Mouse (Mus musculus): ENCODE measurements at regions not wholly inside any gene's neighbourhood (a gene's known extent, or its start where the extent isn't known, plus 50 kb on each side); places are given as distances from the start of the nearest gene placed in this dataset.
"Not testable (repeated sequence)": the region's sequence is repeated elsewhere in the genome, so short reads cannot be mapped to it uniquely, and the experiment has no call there.

DNA sequence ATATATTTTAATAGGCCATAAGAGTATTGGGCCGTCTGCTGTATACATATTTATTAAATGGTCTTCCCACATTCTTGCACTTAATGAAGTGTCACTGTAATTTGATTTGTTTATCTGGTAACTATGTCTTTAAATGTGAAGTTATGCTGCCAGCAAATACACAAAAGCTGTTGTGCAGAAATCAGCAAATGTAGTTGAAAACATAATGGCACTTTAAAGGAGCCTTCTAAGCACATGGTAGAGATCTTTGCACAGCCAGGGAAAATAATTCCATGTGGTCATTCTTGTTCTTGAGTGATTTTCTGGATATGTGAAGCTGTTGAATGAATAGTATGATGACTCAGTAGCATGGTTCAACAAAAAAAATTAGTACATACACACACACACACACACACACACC is 164.4 kb upstream of the Meox2 start:
- no peak for DNase-seq

DNA sequence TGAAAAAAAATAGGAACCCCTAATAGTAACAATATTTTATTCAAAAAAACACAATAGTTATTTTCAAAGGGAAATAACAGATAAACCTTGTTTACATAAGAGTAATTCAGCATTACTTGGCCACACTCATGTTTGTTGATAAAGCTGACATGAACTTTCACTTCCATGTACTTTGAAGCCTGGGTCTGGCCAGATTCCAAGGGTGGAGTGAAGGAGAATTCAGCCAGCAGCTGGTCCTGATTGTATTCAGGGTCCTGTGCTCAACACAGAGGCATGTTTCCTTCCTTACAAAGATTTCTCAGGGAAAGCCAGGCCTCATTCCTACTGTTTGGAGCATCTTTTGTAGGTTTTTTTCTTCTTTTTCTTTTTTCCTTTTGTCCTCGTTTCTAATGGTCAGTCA is 162.4 kb upstream of the Meox2 start:
- DNase-seq: no peak

DNA sequence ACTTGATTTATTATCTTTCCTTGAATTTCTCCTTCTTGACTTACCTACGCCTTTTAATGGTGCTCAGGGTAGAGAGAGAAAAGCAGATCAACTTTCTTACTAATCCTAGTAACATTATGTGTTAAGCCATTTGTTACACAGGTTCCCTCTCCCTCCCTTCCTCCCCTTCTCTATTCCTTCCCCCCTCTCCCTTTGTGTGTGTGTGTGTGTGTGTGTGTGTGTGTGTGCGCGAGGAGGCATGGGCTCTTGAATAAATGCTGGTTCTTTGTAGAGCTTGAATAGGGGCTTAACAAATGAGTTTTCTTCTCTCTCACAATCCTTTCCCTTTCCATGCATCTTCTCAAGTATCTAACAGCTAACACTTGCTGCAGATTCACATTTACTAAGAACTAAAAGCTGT is 160.4 kb upstream of the Meox2 start:
- DNase-seq: no peak

DNA sequence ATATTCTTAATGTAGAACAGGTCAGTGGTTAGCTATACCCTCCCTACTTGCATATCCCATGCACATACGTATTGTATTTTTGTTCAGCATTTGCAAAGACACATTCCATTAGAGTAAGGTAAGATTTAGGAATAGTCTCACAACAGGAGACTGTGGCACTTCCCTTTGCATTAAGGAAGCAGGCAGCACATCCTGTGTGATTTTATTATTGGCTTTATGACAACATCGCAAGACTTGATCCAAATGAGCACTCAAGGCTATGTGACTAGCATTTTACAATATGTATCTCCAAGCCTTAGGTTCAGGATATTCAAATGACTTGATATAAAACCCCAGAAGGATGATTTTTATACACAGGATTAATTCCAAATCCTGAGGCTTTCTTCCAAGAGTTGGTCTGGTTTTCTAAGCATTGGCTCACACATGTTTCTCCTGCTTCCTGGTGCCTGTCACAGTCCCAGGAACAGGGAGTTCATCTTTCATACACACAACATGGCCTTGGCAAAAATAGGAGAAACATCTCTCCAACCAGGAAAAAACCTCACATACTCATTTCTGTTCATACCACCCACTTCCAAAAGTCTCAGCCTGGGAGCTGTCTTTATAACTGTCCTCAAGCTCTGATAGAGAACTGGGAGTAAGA is 159.1 kb upstream of the Meox2 start:
- no peak for DNase-seq

DNA sequence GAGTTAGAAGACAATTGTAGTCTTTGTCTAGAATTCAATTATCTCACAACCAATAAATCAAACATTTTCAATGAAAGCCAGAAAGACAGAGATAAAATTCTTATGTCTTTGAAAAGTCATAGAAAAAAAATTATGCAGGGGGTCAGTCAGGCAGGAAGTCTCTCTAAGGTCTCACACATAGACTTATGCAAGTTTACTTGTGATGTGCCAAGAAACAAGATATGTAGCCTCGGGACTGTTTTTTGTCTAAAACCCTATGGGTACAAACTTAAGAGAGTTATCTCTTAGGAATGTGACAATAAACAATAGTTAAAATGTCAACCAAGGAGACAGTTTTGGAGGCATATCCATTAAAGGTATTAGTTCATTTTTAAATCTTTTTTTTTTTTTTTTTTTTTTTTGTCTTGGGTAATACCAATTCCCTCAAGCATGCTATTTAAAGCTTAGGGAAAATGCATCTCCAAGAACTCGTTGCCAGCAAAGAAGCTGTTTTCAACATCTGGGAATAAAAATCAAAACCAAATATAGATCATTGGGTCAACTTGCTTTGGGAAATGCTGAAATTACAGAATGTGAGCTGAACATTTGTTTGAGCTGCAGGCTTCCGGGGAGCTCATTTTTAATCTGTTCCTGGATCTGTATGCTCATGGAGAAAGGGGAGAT is 133.8 kb upstream of the Meox2 start:
- no peak for DNase-seq

DNA sequence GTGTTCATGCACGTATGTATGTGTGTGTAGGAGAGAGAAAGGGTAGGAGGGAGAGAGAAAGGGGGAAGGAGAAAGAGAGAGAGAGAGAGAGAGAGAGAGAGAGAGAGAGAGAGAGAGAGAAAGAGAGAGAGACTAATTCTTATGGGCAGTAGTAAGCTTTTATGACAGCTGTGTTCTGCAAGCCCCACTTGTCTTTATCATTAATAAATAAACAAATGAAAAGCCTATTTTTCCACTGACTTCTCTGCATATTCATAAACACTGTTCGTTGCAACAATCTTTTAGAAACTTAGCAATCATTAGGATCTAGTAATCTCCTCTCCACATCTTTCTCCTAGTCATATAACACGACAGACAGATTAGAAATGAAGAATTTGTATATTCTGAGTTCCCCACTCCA is 131.2 kb upstream of the Meox2 start:
- DNase-seq: no peak

DNA sequence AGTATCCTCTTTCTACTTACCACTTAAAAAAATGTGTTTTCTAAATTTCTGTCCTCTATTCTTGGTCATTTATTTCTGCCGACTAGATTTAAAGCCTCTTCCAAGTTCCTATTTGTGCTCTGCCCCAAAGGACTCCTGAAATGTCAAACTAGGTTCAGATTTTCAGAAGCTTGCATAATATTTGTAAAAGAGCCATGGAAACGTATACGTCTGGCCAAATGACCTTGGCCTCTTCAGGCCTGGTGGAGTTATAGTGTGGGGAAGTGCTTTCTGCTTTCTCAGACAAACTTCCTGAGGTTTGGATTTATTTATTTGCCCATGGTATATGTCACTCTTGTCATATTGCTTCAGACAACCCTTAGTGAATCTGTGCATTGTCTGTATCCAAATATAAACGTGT is 117.2 kb upstream of the Meox2 start:
- no peak for DNase-seq

DNA sequence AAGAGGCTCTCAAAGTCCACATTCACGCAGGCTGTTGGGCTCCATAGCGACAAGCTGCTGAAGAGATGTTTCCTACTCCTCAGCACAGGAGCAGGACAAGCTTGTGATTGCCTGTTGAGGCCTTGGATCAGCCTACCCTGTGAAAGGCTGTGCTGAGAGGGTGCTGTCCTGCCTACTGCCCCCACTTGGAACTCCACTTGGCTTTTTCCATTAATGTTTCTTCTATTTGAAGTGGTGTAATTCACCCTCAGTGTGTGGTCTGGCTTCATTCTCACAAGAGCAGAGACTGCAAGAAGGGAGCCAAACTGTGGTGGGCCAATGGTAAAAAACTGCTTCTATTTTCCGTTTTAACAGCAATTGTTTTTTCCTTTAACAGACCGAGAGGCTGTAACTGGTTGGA is 116.4 kb upstream of the Meox2 start:
- DNase-seq: no peak

DNA sequence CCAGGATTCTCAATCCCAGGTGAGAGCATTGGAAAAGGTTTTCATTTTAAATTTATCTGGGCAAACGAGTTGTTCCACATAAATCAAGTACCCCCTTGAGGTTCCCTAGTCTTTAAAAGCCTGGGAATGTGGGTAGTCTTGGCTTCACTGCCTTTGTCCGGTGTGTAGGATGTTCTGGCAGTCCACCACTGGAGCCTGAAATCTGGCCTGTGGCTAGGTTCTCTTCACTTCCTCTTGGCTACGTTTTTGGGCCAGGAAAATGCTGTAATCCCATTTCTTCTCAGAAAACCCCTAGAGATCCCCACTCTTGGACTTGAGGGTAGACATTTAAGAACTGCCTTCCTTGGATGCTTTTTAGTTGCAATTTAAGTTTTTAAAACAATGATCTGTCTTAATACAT is 106.9 kb upstream of the Meox2 start:
- no peak for DNase-seq

DNA sequence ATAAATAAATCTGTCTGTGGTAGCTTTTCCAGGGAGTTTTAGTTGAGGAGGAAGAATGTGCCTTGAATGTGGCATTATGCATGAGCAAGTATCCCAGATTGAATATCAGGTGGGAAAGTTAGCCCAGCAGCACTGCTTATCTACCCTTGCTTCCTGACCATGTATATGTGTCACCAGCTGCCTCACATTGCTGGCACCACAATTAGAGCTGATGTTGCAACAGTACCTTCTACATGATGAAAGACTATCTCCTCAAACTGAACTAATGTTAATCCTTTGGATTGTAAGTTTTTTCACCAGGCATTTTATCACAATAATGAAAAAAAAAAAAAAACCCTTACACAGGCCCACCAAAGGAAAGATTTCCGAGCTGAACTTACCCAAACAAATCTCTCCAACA is 103.1 kb upstream of the Meox2 start:
- DNase-seq: no peak

DNA sequence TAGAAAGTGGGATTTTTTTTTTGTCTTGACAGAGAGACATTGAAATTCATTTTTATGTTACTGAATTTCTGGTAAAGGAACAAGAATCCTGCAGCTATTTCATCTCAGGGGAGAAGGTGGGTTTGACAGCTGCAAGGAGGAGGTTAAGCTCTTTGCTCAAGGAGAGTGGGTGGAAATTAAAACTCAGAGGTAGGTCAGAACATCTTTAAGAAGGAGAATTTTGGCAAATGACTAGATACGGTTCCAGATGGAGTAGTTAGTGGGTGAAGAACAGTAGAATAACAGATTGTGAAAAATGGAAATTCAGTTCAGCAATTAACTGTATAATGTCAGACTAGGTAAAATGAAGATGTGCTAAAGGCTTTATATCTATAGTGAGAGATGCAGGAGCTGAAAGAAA is 98.0 kb upstream of the Meox2 start:
- no peak for DNase-seq

DNA sequence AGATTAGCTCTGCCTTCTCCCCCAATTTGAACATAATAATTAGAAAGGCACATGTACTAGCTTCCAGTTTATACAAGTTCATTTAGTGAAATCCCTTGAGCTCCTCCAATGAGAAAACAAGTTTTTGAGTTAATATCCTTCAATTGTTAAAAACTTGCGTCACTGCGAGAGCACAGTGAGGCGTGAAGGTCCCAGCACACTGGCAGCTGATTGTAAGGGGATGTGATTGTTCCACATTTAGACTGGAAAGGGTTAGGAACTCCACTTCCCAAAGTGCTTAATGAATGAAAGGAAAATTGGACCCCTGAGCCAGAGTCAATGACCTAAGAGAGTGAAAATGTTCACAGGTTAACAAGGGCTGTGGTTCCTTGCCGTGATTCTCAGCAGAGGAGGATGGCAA is 93.9 kb upstream of the Meox2 start:
- DNase-seq: no peak

DNA sequence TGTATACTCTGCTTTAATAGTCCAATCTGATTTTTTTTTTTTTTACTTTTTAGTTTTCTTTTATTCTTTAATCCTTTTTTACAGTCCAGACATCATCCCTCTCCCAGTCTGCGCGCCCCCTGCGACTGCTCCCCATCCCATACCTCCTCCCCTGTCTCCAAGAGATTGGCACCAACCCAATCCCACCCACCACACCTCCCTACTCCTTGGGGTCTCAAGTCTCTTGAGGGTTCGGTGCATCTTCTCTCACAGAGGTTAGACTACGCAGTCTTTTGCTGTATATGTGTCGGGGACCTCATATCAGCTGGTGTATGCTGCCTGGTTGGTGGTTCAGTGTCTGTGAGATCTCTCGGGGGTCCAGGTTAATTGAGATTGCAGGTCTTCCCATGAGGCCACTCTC is 93.4 kb upstream of the Meox2 start:
- DNase-seq: not testable (repeated sequence)

DNA sequence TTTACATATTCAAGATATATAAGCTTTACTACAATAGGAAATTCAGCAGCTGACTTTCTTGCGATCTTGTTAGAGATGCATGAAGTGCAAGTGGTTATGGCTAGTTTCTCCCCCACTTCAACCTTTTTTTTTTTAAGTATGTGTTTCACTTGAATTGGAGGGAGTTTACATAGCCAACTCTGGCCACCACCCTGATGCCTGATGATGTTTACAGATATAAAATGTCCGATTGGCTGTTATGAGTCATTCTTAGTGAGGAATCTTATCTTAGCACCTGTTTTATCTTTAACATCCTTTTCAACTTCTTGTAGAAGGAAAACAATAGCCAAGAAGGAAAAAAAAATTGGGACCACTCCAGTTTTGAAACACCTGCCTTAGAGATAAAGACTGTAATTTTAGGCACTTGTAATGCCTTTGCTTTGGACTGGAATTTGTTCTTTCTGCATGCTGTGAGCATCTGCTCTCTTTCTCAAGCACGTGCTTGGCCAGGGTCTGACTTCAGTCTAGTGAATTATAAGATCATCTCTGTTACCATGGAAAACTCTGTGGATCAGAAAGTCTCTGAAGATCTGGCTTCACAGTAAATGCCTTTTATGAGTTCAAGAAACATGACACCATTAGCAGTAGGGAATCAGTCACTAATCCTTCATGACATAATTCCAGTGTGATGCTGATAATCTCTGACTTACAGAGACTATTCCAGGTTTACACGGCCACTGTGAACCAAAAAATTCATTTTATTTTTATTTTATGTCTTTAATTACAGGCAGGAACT is 92.7 kb upstream of the Meox2 start:
- DNase-seq: peak; percentile 9

DNA sequence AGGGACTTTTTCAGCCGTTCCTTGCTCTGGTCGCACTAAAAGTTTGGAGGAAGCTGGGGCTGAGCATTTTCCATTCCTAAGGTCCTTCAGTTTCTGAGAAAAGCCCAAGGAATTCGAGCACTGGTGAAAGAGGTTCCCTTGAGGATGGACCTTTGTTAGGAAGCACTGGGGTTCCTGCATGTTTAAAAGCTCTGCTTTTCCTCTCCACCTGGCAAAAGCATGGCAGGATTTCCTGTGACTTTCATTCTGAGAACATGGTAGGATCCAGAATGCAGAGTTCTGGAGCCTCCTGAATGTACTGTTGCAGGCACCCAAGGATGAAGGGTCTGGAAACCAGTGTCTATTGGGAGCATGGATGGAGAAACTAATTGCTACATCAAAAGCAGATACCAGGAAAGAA is 61.1 kb upstream of the Meox2 start:
- no peak for DNase-seq

DNA sequence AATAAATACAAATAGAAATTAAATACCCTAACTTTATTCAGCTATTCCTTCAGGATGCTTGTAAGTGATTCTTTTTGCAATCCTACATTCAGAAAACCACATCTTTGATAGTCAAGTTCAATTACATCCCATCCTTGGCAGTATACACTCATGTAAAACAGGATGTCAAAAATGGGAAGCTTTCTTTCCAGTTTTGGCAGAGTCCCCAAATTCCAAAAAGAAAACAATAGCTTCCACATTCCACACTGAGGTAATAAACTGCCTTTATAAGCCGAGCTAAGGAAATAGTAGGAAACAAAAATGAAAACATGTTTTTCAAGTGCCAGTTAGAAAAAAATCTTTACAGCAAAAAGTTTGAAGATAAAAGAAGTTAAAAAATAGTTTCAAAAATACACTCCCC is 57.7 kb upstream of the Meox2 start:
- DNase-seq: no peak

DNA sequence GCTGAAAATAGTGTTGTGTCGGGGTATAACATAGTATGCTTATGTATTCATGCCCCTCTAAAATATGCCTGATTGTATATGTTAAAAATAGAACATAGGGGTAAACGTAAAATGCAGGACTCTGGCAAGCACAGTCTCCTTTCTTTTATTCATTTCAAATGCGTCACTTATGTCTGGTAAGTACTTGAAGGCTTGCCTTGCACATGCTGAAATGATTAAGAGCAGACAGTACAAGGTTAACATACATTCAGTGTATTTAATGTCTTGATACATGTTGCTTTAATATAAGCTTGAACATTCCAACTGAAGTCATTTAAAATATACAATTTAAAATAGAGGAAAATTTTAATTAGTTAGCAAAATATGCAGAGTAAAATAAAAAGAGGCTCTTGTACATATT is 50.9 kb upstream of the Meox2 start:
- no peak for DNase-seq

Measured in layer of hippocampus, adult 9-11 months (tissue).